Mouse (Mus musculus) layer of hippocampus, postnatal 25 days (tissue): ENCODE data around the gene Gm13285. TPM values are rescaled to one million over a fixed set of nuclear protein-coding genes. Genes with fewer than 3 reads are reported as not detected.
"Not testable (repeated sequence)": the region's sequence is repeated elsewhere in the genome, so short reads cannot be mapped to it uniquely, and the experiment has no call there.

Experiments
- DNase-seq, 2 experiments: peaks; one replicate each; pipeline ENCODE4 v3.0.0; 2022; ENCODE audit warnings: mixed read lengths in 2 of 2, low spot score in 1 of 2; ENCODE audit errors: extremely low spot score in 1 of 2
- total RNA-seq, 2 experiments: library from RNA; stranded (reverse); gene quantifications; 2 replicates each; pipeline ENCODE4 v1.2.3; 2021

Gm13285 gene
- total RNA-seq: not detected

DNA sequence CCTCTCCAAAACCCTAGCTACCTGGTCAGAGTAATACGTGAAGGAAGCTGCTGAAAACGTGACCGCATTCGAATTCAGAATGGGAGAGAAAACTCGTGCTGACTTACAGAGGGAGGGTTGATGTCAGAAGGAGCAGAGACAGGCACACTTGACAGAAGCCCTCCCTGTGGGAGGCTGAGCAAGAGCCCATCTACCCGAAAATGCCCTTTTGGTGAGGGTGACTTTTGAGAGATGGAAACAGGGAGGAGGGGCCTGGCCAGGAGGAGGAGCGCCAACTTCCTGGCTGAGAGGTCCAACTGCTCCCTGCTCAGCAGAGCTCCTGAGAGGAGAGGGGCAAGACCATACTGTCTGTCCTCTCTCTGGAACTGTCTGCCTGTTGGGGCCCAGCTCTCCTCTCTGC lies at the start of gene Gm13285:
Gene Gm13285 (plus strand): TSS at position 301 of the 400 bp plus-strand sequence.
- DNase-seq: not testable (repeated sequence)

- DNase-seq: no peak
Observed at GRCm38 (mm10) chr4:88749926-88750325, 49.5 kb upstream of the Gm13285 start.

DNA sequence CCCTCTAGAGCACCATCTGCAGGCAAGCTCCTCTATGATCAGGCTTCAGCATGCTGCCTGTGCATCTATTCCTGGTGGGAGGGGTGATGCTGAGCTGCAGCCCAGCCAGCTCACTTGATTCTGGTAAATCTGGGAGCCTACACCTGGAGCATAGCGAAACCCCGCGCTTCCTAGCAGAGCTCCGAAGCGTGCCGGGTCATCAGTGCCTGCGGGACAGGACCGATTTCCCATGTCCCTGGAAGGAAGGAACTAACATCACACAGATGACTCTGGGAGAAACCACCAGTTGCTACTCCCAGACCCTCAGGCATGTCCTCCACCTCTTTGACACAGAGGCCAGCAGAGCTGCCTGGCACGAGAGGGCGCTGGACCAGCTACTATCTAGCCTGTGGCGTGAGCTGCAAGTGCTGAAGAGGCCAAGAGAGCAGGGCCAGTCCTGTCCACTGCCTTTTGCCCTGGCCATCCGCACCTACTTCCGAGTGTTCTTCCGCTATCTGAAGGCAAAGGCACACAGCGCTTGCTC lies 44.6 kb upstream of the Gm13285 start, which contains the start of gene Gm13271:
Gene Gm13271 (plus strand): TSS at position 51 of the 523 bp plus-strand sequence.
- DNase-seq: peak; percentile 64 to 77

DNA sequence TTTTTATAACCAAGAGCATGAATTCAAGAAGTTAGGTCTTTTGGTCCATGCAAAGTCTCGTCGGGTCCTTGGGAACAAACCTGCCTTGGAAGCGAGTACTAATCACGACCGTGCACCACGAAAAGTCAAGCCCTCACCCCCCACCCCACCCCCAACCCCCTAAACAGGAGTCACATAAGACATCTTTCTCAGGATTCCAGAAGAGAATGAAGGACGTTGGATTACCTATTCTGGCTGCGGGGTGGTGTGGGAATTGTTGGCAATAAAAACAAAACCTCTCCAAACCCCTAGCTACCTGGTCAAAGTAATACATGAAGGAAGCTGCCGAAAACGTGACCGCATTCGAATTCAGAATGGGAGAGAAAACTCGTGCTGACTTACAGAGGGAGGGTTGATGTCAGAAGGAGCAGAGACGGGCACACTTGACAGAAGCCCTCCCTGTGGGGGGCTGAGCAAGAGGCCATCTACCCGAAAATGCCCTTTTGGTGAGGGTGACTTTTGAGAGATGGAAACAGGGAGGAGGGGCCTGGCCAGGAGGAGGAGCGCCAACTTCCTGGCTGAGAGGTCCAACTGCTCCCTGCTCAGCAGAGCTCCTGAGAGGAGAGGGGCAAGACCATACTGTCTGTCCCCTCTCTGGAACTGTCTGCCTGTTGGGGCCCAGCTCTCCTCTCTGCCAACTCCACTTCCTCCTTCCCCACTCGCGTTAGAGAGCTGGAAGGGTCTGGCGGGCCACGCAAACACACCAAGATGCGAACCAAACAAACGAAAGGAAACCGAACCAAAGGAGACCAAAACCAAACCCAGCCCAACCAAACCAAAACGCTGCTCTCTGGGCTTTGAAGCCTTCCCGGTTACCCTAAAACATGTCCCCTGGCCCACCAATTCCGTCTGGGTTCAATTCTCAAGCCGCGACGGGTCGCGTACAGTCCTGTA lies 42.6 kb upstream of the Gm13285 start:
- DNase-seq: not testable (repeated sequence)

GRCm38 (mm10) chr4:88757628-88758031 lies 41.8 kb upstream of the Gm13285 start:
- DNase-seq: peak; percentile 81 to 99

GRCm38 (mm10) chr4:88758751-88759150 lies 40.7 kb upstream of the Gm13285 start:
- DNase-seq: not testable (repeated sequence)

DNA sequence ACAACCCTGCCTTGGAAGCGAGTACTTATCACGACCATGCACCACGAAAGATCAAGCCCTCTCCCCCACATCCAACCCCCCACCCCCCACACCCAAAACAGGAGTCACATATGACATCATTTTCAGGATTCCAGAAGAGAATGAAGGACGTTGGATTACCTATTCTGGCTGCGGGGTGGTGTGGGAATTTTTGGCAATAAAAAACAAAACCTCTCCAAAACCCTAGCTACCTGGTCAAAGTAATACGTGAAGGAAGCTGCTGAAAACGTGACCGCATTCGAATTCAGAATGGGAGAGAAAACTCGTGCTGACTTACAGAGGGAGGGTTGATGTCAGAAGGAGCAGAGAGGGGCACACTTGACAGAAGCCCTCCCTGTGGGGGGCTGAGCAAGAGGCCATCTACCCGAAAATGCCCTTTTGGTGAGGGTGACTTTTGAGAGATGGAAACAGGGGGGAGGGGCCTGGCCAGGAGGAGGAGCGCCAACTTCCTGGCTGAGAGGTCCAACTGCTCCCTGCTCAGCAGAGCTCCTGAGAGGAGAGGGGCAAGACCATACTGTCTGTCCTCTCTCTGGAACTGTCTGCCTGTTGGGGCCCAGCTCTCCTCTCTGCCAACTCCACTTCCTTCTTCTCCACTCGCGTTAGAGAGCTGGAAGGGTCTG lies 39.7 kb upstream of the Gm13285 start, which contains the start of gene Gm13283:
Gene Gm13283 (plus strand): TSS at position 510 of the 659 bp plus-strand sequence.
- peak; percentile 12 to 16 for DNase-seq

DNA sequence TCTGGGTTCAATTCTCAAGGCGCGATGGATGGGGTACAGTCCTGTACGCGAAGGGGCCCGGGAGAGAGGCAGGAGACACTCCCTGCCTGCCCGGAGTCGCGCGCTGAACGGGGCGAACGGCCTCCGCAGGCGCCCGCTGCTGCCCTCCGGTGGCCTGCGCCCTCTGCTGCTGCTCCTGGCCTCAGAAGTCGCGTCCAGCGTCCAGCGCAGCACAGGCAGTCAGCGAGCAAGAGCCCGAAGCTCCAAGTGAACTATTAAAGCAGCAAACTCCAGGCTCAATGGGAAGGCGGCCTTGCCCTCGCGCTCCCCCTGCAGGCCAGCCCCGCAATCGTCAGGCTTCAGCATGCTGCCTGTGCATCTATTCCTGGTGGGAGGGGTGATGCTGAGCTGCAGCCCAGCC lies 39.0 kb upstream of the Gm13285 start:
- peak; percentile 25 to 34 for DNase-seq

GRCm38 (mm10) chr4:88761776-88762175 lies 37.7 kb upstream of the Gm13285 start:
- DNase-seq: peak; percentile 61 to 72

DNA sequence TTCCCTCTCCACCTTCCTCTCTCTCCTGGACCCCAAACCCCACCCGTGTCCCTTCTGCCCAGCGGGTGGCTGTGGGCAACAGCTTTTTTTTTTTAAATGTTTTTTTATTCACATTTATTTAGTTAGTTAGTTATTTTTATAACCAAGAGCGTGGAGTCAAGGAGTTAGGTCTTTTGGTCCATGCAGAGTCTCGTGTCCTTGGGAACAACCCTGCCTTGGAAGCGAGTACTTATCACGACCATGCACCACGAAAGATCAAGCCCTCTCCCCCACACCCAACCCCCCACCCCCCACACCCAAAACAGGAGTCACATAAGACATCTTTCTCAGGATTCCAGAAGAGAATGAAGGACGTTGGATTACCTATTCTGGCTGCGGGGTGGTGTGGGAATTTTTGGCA lies 37.1 kb upstream of the Gm13285 start:
- DNase-seq: peak in 1 of 2 experiments; percentile 15

GRCm38 (mm10) chr4:88763384-88764018 lies 36.0 kb upstream of the Gm13285 start:
- DNase-seq: peak; percentile 8 to 18

DNA sequence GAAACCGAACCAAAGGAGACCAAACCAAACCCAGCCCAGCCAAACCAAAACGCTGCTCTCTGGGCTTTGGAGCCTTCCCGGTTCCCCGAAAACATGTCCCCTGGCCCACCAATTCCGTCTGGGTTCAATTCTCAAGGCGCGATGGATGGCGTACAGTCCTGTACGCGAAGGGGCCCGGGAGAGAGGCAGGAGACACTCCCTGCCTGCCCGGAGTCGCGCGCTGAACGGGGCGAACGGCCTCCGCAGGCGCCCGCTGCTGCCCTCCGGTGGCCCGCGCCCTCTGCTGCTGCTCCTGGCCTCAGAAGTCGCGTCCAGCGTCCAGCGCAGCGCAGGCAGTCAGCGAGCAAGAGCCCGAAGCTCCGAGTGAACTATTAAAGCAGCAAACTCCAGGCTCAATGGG lies 25.9 kb upstream of the Gm13285 start, which contains the start of gene Gm13290:
Gene Gm13290 (plus strand): TSS at position 301 of the 400 bp plus-strand sequence.
- DNase-seq: not testable (repeated sequence)

GRCm38 (mm10) chr4:88776622-88777021 lies 22.8 kb upstream of the Gm13285 start, which contains the start of gene Gm13289:
TSS of gene Gm13289 (plus strand) at chr4:88776922.
- not testable (repeated sequence) for DNase-seq

DNA sequence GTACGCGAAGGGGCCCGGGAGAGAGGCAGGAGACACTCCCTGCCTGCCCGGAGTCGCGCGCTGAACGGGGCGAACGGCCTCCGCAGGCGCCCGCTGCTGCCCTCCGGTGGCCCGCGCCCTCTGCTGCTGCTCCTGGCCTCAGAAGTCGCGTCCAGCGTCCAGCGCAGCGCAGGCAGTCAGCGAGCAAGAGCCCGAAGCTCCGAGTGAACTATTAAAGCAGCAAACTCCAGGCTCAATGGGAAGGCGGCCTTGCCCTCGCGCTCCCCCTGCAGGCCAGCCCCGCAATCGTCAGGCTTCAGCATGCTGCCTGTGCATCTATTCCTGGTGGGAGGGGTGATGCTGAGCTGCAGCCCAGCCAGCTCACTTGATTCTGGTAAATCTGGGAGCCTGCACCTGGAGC lies 19.9 kb upstream of the Gm13285 start, which contains the start of gene Gm13272:
Gene Gm13272 (plus strand): TSS at position 301 of the 400 bp plus-strand sequence.
- not testable (repeated sequence) for DNase-seq

GRCm38 (mm10) chr4:88780320-88780719 lies 19.1 kb upstream of the Gm13285 start:
- not testable (repeated sequence) for DNase-seq

DNA sequence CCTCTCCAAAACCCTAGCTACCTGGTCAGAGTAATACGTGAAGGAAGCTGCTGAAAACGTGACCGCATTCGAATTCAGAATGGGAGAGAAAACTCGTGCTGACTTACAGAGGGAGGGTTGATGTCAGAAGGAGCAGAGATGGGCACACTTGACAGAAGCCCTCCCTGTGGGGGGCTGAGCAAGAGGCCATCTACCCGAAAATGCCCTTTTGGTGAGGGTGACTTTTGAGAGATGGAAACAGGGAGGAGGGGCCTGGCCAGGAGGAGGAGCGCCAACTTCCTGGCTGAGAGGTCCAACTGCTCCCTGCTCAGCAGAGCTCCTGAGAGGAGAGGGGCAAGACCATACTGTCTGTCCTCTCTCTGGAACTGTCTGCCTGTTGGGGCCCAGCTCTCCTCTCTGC lies 17.6 kb upstream of the Gm13285 start, which contains the start of gene Ifnz:
Gene Ifnz (plus strand): TSS at position 301 of the 400 bp plus-strand sequence.
- DNase-seq: not testable (repeated sequence)

DNA sequence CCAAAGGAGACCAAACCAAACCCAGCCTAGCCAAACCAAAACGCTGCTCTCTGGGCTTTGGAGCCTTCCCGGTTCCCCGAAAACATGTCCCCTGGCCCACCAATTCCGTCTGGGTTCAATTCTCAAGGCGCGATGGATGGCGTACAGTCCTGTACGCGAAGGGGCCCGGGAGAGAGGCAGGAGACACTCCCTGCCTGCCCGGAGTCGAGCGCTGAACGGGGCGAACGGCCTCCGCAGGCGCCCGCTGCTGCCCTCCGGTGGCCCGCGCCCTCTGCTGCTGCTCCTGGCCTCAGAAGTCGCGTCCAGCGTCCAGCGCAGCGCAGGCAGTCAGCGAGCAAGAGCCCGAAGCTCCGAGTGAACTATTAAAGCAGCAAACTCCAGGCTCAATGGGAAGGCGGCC lies 17.1 kb upstream of the Gm13285 start:
- DNase-seq: not testable (repeated sequence)

- DNase-seq: not testable (repeated sequence)
Observed at GRCm38 (mm10) chr4:88785409-88785808, 14.1 kb upstream of the Gm13285 start, which contains the start of gene Gm13276. TSS of gene Gm13276 (plus strand) at chr4:88785709.

GRCm38 (mm10) chr4:88788402-88788801 lies 11.1 kb upstream of the Gm13285 start, which contains the start of gene Gm13277:
TSS of gene Gm13277 (plus strand) at chr4:88788632.
- DNase-seq: peak; percentile 13 to 53

- not testable (repeated sequence) for DNase-seq
Observed at GRCm38 (mm10) chr4:88791250-88791649, 8.2 kb upstream of the Gm13285 start, which contains the start of gene Gm13278. TSS of gene Gm13278 (plus strand) at chr4:88791550.
